Mouse (Mus musculus): ENCODE measurements around the gene Dner. TPM values are rescaled to one million over a fixed set of nuclear protein-coding genes. Genes with fewer than 3 reads are reported as not detected.

Dner gene
- polyA plus RNA-seq, 1 experiment from 2014 or later, result 3.7 TPM

DNA sequence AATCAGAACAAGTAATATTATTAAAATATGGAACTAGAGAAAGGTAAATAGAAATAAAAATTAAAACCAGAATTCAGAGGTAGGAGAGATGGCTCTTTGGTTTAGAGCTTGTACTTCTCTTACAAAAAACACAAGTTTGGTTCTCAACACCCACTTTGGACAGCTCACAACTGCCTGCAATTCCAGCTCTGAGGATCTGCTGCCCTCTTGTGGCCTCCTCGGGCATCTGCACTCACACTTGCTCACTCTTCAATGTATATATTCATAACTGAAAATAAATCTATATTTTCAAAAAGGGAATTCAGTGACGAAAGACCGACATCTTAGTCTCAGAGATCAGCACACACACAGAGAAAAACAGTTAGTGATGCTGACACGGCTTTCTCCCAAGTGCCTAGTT, 225.7 kb downstream of the Dner start:
- no peak overlapping the region for H3K4me2 ChIP-seq
- 63% methylated on average over 4 of the region's 4 CpGs for WGBS

DNA sequence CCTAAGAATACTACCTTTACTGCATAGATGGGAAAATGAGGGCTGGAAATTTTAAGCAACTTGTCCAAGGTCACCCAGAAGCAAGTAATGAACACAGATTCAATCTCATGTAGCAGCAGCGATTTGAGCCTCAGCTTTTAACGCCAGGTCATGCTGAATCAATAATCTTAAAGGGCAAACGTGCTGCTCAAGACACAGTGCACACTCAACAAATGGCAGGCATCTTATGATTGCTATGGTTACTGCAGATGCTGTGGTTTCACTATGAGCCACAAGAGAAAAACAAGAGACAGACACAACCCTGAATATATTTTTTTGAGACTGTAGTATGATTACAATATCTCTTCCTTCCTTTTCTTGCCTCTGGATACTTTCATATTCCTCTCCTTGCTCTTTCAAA, 228.4 kb downstream of the Dner start:
- Histone ChIP-seq H3K27me3 (replicated peaks) (no peaks in the 10 kb centered on the region), H3K4me2 (no peak overlapping the region), H3K27ac (no peak overlapping the region), H3K4me1 (no peaks in the 10 kb centered on the region), H3K36me3 (no peaks in the 10 kb centered on the region), H3K9ac (no peak overlapping the region), H3K4me3 (replicated peaks) (no peak overlapping the region), H3K9me3 (no peaks in the 10 kb centered on the region)
- no peak for ATAC-seq (ENCODE audit: insufficient read depth, low FRiP score, low read depth)
- WGBS, result 60% methylated on average over 3 of the region's 3 CpGs

More for the DNA sequence above, 225.7 kb downstream of the Dner start:
- H3K4me1 ChIP-seq, result no peaks in the 10 kb centered on the region
- no peaks in the 10 kb centered on the region for H3K27me3 ChIP-seq (replicated peaks)
- H3K9ac ChIP-seq, result no peak overlapping the region
- no peak for ATAC-seq (ENCODE audit: insufficient read depth, low FRiP score, low read depth)
- H3K4me3 ChIP-seq (replicated peaks), result no peak overlapping the region
- H3K9me3 ChIP-seq, result no peaks in the 10 kb centered on the region
- H3K27ac ChIP-seq, result no peak overlapping the region
- H3K36me3 ChIP-seq, result no peaks in the 10 kb centered on the region

DNA sequence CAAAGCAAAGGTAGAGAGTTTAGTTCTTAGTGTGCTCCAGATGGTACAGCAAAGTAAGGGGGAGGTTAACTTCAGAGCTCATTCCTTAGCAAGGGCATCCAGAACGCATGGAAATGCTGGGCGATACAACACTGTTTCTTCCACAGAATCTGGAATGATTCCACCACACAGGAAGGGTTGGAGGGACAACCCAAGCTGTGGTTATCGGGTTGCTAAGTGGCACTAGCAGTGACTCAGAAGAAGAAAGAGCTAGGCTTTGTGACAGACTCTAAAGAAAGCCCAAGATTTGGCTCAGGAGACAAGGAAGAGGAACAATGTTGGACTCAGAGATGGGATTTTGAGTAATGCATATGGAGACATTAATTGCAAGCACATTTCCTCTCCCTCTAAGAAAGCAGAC, 231.3 kb downstream of the Dner start:
- H3K4me3 ChIP-seq (replicated peaks), result no peak overlapping the region
- no peak for ATAC-seq (ENCODE audit: insufficient read depth, low FRiP score, low read depth)
- no peak overlapping the region for H3K27ac ChIP-seq
- H3K27me3 ChIP-seq (replicated peaks), result no peaks in the 10 kb centered on the region
- no peak overlapping the region for H3K4me2 ChIP-seq
- no peaks in the 10 kb centered on the region for H3K4me1 ChIP-seq
- H3K36me3 ChIP-seq, result no peaks in the 10 kb centered on the region
- no peaks in the 10 kb centered on the region for H3K9me3 ChIP-seq
- H3K9ac ChIP-seq, result no peak overlapping the region
- 85% methylated on average over 3 of the region's 3 CpGs for WGBS

DNA sequence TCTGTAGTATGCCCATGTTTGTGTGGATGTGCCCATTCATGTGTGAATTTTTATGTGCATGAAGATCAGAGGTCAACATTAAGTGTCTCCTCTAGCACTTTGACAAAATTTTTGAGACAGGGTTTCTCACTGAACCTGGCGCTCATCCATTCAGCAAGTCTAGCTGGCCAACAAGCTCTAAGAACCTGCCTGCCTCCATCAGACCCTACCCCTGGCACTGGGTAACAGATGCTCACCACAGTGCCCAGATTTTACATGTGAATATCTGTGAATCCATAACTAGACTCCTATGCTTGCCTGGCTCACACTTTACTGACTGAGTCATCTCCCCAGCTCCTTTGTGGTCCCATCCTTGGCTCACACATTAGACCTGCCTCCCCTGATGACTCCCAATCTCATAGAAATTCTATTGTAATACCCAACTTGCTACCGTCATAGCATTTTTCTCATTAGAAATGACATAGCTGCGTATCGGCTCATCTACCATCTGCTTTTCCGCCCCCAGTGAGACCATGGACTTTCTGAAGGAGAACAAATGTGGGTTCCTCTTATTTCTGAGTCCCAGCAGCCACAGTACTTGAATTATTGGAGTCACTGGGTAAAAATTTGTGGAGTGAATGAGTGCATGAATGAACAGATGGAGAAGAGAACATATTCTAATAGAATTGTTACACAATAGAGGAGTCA, 231.9 kb downstream of the Dner start:
- Histone ChIP-seq H3K36me3 (no peaks in the 10 kb centered on the region), H3K9me3 (no peaks in the 10 kb centered on the region), H3K4me3 (replicated peaks) (no peak overlapping the region), H3K4me1 (no peaks in the 10 kb centered on the region), H3K27me3 (replicated peaks) (no peaks in the 10 kb centered on the region), H3K4me2 (no peak overlapping the region), H3K27ac (no peak overlapping the region), H3K9ac (no peak overlapping the region)
- ATAC-seq (ENCODE audit: insufficient read depth, low FRiP score, low read depth), result no peak
- 95% methylated on average over 5 of the region's 5 CpGs for WGBS

DNA sequence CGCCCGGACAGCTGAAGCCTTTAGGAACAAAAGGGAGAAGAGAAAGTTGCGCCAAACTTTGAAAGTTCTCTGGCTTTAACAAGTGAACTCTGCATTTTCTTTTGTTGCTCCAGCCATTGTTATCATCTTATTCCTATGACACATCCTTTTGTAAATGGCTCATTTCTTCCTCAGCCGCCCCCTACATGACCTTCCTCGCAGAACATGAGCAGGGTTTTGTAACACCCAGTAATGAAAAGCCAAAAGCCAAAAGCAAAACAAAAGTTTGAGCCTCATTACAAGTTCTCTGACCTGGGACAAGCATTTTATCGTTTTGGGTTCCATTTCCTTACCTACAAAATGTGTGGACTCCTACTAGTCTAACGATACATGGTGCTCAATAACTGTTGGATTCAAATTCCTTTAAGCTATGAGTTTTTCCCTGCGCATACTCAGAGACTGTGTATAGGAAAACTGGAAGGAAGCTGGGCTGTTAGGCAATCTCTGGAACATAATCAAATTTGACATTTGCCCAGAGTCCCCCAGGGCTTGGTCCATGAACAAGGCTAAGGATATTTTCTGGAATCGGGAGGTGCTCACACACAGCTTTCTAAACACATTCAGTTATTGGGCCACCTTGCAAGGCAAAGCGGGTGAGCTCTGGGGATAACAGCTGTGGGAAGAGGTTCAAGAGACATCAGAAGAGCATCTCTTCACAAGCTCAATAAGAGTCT, 246.3 kb downstream of the Dner start:
- Histone ChIP-seq H3K4me1 (no peaks in the 10 kb centered on the region), H3K36me3 (no peaks in the 10 kb centered on the region), H3K9ac (no peak overlapping the region), H3K27me3 (replicated peaks) (no peaks in the 10 kb centered on the region), H3K27ac (no peak overlapping the region), H3K4me2 (no peak overlapping the region), H3K9me3 (no peaks in the 10 kb centered on the region), H3K4me3 (replicated peaks) (no peak overlapping the region)
- no peak for ATAC-seq (ENCODE audit: insufficient read depth, low FRiP score, low read depth)
- 77% methylated on average over 10 of the region's 10 CpGs for WGBS

DNA sequence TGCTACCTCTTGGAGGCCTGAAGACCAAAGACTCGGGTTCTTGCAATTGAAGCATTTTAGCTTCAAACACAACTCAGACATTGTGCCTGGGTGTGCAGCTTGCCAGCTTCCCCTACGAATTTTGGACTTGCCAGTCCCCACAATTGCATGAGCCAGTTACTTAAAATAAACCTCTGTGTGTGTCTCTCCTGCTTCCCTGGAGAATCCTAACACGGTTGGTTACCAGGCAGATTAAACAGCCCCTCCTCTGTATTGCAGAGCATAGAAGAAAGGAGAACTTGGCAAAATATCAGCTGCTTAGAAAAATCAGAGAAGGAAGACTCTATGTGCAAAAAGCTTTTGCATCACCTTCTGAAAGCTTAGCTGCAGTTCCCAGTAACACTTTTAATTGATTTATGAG, 252.4 kb downstream of the Dner start:
- Histone ChIP-seq H3K4me1 (no peaks in the 10 kb centered on the region), H3K27ac (no peak overlapping the region), H3K9ac (no peak overlapping the region), H3K27me3 (replicated peaks) (no peaks in the 10 kb centered on the region), H3K9me3 (no peaks in the 10 kb centered on the region), H3K36me3 (no peaks in the 10 kb centered on the region), H3K4me3 (replicated peaks) (no peak overlapping the region), H3K4me2 (no peak overlapping the region)
- 57% methylated on average over 3 of the region's 3 CpGs for WGBS
- no peak for ATAC-seq (ENCODE audit: insufficient read depth, low FRiP score, low read depth)

DNA sequence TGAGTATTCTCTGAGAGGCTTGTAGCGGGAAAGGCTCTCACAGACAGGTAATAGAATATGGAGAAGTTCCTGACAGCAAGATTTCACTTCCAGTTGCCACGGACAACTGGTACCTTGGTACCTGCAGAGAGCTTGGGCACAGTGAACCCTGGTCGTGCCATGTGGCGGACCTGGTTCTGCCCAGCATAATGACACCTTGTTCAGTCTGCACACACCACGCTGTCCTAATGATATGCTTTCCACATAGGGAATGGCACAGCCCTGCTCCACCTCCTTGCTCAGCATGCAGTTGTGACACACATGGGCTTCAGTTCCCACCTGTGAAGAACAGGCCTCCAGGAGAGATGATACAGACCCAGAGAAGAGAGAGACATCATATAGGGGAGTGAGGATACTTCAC, 253.0 kb downstream of the Dner start:
- Histone ChIP-seq H3K27ac (no peak overlapping the region), H3K36me3 (no peaks in the 10 kb centered on the region), H3K27me3 (replicated peaks) (no peaks in the 10 kb centered on the region), H3K4me3 (replicated peaks) (no peak overlapping the region), H3K9ac (no peak overlapping the region), H3K4me1 (no peaks in the 10 kb centered on the region), H3K4me2 (no peak overlapping the region), H3K9me3 (no peaks in the 10 kb centered on the region)
- ATAC-seq (ENCODE audit: insufficient read depth, low FRiP score, low read depth), result no peak
- 86% methylated on average over 5 of the region's 5 CpGs for WGBS

DNA sequence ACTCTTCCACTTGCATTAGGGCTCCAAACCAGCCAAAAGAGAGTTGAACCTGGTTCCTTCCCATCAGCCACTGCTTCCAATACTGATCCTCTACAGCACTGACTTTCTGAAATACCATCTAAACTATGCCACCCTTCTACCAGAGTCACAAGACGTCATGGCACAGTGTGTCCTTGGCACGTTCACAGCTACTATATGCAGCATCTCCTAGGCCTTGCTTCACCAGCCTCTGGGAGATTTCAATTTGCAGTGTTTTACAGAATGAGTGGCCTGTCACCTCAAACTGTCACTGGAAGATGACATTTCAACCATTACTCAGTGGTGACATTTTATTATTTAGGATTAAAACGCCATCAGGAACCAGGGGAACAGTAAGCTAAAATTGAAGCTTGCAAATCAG, 254.6 kb downstream of the Dner start:
- Histone ChIP-seq H3K27me3 (replicated peaks) (no peaks in the 10 kb centered on the region), H3K27ac (no peak overlapping the region), H3K4me1 (no peaks in the 10 kb centered on the region), H3K9ac (no peak overlapping the region), H3K36me3 (no peaks in the 10 kb centered on the region), H3K4me3 (replicated peaks) (no peak overlapping the region), H3K9me3 (no peaks in the 10 kb centered on the region), H3K4me2 (no peak overlapping the region)
- WGBS, result 85% methylated on average over 3 of the region's 3 CpGs
- ATAC-seq (ENCODE audit: insufficient read depth, low FRiP score, low read depth), result no peak

DNA sequence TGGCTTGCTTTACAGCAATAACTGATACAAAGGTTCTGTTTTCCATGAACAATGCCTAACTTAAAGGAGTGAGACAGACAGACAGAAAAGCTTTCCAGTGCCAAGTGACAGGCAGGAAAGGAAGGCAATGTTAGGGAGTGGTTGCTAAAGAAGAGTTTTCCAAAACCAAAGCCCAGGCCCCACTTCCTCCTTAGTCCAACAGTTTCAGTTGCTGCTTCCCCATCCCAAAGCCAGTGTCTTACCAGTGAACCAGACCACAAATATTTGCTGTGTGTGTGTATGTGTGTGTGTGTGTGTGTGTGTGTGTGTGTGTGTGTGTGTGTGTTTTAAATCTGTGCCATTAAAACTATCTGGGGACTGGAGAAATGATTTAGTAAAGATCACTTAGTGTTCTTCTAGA, 258.5 kb downstream of the Dner start:
- Histone ChIP-seq H3K4me2 (no peak overlapping the region), H3K9ac (no peak overlapping the region), H3K36me3 (no peaks in the 10 kb centered on the region), H3K9me3 (no peaks in the 10 kb centered on the region), H3K4me1 (no peaks in the 10 kb centered on the region), H3K27ac (no peak overlapping the region), H3K27me3 (replicated peaks) (no peaks in the 10 kb centered on the region), H3K4me3 (replicated peaks) (no peak overlapping the region)
- no peak for ATAC-seq (ENCODE audit: insufficient read depth, low FRiP score, low read depth)

DNA sequence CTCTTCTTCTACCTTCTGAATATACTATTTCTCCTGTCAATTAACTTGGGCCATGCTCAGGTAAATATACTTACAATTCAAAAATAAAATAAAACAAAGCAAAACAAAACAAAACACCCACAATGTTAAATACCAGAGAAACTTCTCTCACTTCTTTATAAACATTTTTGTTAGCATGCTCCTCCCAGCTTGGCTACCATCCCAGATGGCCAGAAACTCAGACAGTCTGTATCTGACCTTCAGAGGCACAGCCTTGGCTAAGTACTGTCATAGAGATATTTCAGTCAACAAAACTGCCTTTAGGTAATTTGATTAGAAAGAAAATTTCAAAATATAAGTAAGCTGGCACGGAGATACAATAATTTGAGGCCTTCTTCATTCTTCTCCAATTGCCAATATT, 259.7 kb downstream of the Dner start:
- H3K4me2 ChIP-seq, result no peak overlapping the region
- 65% methylated on average over 1 of the region's 1 CpGs for WGBS
- H3K9ac ChIP-seq, result no peak overlapping the region
- no peak for ATAC-seq (ENCODE audit: insufficient read depth, low FRiP score, low read depth)
- no peaks in the 10 kb centered on the region for H3K27me3 ChIP-seq (replicated peaks)
- no peaks in the 10 kb centered on the region for H3K4me1 ChIP-seq
- H3K9me3 ChIP-seq, result no peaks in the 10 kb centered on the region
- no peak overlapping the region for H3K27ac ChIP-seq
- no peaks in the 10 kb centered on the region for H3K36me3 ChIP-seq
- H3K4me3 ChIP-seq (replicated peaks), result no peak overlapping the region

DNA sequence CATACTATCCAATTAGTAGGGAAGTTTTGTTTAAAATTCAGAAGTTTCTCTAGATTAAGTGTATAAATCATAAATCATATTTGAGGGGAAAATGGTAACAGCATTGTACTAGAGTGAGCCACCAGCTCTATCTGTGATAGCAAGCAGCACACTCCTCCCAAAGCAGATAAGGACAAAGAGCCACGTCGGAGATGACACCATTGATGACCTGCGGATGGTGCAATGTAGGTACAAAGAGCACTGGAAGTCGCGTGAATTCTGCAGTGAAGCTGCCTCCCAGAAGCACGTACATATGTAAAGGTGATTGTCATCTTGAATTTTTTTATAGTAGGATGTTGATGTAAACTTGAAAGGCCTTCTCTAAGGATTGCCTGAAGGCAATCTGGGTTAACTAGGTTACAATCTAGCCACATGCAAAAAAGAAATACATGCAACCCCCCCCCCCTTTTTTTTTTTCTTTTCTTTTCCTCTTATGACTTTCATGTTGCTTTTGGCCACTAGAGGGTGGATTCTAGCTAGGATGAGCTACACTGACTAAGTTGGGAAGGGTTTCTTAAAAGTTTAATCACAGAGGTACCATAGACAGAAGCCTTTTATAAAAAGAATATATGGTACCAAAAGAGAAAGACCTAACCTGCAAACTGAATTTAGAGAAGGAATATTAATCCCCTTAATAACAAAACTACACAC, 262.6 kb downstream of the Dner start:
- ATAC-seq (ENCODE audit: insufficient read depth, low FRiP score, low read depth), result no peak
- Histone ChIP-seq H3K4me1 (no peaks in the 10 kb centered on the region), H3K27ac (no peak overlapping the region), H3K9me3 (no peaks in the 10 kb centered on the region), H3K27me3 (replicated peaks) (no peaks in the 10 kb centered on the region), H3K36me3 (no peaks in the 10 kb centered on the region), H3K9ac (no peak overlapping the region), H3K4me2 (no peak overlapping the region), H3K4me3 (replicated peaks) (no peak overlapping the region)
- 68% methylated on average over 6 of the region's 6 CpGs for WGBS

DNA sequence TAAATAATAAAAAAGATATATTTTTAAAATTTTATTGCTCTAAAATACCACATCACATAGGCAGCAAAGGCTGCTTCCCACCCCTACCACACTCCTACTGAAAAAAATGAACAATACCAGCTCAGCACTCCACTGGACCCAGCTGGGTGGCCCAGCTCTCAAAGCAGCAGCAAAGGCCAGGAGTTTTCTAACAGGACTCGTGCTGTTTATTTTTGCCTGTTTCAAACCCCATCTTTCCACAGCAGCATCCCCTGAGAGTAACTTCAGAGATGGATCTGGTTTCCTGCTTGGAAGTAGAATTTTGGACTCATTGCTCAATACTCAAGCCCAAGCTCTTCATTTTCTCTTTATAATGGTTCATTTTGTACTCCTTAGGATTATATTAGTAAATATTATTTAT, 263.7 kb downstream of the Dner start:
- Histone ChIP-seq H3K9me3 (no peaks in the 10 kb centered on the region), H3K27ac (no peak overlapping the region), H3K27me3 (replicated peaks) (no peaks in the 10 kb centered on the region), H3K4me3 (replicated peaks) (no peak overlapping the region), H3K4me1 (no peaks in the 10 kb centered on the region), H3K4me2 (no peak overlapping the region), H3K9ac (no peak overlapping the region), H3K36me3 (no peaks in the 10 kb centered on the region)
- no peak for ATAC-seq (ENCODE audit: insufficient read depth, low FRiP score, low read depth)
- 54% methylated on average over 1 of the region's 1 CpGs for WGBS
